Mouse (Mus musculus) cerebellum, adult 18-20 months (tissue): ENCODE results near the gene Pax9.

Source experiments
- DNase-seq, 2 experiments: peaks; one replicate each; pipeline ENCODE4 v3.0.0; 2021

The Pax9 gene

DNA sequence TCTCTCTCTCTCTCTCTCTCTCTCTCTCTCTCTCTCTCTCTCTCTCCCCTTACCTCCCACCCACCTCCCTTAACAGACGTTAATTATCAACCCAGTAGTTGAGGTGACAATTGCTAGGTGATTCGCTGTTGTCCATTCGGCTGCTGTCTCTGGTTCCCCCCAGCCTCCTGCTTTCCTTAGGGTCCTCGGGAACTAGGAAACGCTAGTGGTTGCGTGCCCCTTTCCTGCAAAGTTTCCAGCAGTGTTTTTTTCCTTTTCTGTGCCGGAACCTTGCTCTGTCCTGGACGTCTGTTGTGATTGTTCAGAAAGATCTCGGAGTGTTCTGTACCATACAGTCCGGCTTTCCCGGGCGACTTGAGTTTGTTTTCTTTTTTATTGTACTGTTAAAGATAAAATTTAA lies 6.2 kb downstream of the Pax9 start:
- no peak for DNase-seq

DNA sequence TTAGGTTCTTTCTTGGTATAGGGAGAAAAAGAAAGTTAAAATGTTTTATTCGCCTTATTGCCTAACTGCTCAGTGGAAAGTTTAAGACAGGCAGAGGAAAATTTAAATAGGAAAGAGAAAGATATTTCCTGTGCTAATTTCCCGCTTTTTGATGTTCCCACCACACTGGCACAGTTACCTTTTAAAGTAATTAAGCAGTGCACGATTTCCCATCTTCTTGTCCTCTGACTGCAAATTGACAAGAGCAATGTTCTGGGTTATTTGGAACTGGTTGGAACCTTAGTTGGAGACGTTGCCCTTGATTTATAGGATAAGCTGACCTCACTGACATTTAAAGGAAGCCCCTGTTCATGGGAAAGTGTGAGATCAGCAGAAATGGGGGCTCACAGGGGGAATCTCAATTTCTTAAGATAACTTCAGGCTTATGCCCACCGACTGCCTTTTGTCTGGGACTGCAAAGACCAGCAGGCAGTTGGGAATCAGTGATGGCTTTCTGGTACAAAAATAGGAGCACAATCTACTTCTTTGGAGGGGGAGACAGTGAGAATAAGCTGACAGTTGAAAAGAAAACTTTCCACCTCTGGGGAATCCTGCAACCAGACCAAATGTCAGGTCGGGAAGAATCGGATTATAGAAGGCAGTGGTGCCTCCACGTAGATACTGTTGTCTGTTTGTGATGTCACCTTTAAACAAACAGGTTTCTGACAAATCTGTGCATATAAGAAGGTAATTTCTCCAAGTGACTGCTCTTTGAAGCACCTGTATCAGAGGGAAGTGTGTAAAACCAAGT lies 6.8 kb downstream of the Pax9 start:
- DNase-seq, result no peak

GRCm38 (mm10) chr12:56699351-56699750 lies 7.8 kb downstream of the Pax9 start:
- DNase-seq, result no peak

DNA sequence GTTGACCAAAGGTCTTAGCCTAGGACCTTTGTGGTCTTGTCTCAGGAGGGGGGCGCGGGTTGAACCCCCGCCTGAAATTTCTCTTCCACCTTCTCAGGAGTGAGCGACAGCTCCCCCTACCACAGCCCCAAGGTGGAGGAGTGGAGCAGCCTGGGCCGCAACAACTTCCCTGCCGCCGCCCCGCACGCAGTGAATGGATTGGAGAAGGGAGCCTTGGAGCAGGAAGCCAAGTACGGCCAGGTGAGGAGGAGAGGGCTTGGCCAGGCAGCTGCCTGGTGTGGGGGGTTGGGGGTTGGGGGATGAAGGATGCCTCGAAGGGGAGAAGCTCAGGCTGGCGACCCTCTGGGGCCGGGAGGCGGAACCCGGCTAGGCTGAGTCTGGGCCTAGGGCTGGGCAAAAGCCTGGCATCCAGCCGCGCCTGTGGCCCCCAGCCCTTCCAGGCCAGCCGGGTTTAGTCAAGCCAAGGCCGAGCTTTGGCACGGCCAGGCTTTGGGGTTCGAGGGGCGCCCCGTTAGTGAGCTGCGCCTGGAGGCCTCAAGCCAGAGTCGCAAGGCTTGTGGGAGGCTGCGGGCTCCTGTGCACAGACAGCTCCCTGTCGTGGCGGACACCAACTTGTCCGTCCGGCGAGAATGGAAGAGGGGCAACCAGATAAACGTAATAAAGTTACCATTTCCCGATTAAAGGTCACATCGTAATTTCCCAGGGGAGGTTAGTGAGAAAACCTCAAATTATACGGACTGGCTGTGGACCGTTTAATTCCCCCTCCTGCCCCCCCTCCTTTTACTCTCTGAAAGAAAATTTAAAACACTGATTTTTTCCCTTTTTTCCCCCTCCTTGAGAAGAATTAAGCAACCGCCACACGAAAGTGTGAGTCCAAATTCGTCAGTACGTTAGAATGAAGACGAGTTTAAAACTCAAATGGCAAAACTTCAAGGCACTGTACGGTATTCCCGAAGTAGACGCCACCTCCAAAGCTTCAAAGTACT lies 8.6 kb downstream of the Pax9 start:
- DNase-seq, result no peak

DNA sequence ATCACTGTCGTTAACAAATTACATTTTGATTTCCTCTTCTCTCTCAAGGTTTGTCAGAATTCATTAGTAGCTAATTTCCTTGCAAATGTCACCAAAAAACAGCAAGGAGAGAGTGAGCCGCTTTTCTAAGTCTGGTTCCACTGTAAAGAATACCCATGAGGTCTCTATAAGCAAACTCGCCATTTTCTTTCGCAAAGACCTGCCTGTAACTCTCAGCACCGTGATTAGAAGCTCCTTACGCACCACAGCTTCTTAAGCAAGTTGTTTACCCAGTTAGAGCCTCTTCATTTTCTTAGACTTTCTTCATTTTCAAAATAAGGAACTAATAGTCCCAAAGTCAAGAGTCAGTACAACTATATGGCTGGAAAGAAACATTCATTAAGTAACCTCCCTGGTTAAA lies 9.4 kb downstream of the Pax9 start:
- no peak for DNase-seq

DNA sequence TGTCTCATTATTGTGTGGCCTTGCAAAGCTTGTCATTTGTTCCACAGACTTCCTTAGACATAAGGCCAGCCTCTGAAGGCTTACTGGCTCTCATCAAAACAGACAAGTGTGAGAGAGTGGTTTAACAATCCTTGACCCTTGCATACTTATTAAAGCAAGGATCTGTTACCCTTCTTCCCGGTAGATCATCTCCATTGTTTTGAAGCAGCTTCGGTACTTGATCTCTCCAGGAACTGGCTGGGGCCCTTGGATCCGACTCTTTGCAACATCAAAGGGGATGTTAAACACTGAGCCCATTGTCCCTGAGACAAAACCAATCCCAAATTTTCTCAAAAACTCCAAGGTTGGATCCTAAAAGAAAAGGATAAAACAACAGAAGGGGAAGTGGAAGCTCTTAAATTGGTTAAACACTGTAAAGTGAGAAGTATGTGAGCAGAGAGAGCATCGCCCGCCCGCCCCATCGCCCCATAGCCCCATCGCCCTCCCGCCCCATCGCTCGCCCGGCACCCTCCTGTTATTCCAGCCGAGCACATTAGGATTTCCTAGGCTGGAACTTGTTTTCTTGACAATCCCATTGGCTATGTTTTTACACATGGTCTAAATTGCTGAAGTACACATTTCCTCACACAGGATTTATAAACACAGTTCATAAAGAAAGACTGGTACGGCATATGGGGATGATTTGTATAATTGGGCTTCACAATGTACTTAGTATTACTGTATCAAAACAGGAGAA lies 26.6 kb downstream of the Pax9 start:
- no peak for DNase-seq

- no peak for DNase-seq
Observed at GRCm38 (mm10) chr12:56718707-56719051, 27.1 kb downstream of the Pax9 start.

DNA sequence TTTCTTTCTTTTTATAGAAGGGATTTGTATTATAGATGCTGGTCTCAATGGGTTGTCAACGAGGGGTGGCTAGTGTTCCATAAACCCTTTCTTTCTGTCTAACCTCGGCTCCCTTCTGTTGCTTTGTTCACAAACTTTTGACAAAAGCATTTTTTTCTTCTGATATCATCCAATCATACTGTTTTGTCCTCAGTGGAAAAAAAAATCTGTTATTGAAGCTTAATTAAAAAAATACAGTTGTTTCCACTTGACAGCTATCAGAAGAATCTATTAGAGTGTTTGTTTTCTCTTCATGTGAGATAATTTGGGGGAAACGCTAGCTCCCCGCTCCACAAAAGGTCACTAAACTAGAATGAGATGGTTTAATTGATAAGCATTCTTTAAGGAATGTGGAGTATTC lies 36.1 kb downstream of the Pax9 start:
- no peak for DNase-seq

- DNase-seq, result no peak
Observed at GRCm38 (mm10) chr12:56737104-56737503, 45.5 kb downstream of the Pax9 start.
